Mouse (Mus musculus) lung, postnatal 14 days (tissue): ENCODE measurements around the gene Unc13d.
"Not testable (repeated sequence)": the region's sequence is repeated elsewhere in the genome, so short reads cannot be mapped to it uniquely, and the experiment has no call there.

Source experiments
- DNase-seq: peaks from one replicate; pipeline ENCODE4 v3.0.0; 2021

The Unc13d gene

DNA sequence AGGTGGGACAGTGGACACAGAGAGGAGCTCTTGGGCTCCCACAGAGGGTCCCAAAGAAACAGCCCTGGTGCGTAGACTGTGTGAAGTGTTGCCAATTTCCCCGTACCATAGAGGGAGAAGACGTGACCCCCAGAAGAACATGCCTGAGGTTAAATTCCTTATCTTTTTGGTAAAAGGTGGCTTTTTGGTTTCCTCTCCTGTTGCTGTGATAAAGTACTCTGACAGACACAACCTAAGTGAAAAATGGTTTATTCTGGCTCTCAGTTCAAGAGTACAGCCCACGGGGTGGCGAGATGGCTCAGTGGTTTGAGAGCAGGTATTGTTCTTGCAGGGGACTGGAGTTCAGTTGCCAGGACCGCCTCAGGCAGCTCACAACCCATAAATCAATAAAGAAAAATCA lies 21.7 kb upstream of the Unc13d start:
- no peak for DNase-seq

DNA sequence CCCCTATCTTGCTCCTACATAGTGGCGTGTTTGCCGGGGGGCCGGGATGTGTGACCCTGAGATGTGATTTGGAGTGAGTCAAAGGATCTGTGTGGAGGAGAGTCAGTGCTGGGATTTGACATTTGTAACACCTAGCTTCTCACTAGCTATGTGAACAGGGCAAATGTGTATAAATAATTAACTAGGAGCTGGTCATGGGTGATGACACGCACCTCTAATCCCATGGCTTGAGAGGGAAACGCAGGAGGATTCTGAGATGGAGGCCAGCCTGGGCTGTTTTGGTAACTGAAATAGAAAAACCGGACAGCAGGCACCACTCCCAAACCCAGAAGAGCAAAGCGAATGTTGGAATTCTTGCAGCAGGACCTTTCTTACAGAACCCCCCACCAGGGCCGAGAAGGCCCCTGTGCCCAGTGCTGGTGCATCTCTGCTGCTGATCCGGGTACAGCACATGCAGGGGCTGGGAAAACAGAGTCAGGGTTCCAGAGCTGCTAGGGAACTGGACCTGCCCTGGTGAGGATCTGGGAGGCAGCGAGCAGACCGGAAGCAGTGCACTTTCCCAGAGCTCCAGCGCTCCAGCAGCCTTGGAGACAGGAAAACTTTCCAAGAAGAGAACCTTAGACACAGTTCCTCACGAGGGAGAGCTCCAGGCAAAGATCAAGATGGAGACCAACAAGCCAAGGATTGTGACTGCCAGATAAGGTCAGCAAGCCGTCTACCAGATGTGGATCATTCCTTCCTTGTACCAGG lies 21.1 kb upstream of the Unc13d start:
- no peak for DNase-seq

DNA sequence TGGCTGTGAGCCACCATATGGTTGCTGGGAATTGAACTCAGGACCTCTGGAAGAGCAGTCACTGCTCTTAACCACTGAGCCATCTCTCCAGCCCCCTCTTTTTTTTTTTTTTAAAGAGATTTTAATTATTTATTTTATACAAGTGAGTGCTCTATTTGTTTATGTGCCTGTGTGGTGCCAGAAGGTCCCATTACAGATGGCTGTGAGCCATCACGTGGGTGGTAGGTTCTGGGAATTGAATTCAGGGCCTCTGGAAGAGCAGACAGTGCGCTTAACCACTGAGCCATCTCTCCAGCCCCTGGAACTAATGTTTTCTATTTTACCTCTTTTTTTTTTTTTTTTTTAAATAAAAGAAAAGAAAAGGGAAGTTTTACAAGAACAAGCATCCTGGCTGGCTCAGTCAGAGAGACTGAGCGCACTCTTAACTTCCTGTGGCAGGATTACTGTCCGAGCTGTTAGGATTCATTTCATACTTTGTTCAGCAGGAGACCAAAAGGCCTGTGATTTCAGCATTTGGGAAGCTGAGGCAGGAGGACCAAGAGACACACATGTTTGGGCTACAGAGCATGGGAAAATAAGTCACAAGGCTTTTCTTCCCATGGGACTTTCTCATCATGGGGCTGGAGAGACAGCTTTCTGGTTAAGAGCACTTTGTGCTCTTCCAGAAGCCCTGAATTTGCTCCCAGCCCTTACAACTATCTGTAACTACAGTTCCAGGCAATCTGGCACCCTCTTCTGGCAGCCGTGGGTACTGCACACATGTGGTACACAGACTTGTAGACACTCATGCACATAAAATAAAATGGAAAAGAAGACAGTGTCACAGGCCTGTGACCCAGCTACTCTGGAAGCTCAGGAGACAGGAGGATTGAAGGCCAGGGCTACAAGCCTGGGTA lies 18.7 kb upstream of the Unc13d start:
- no peak for DNase-seq

DNA sequence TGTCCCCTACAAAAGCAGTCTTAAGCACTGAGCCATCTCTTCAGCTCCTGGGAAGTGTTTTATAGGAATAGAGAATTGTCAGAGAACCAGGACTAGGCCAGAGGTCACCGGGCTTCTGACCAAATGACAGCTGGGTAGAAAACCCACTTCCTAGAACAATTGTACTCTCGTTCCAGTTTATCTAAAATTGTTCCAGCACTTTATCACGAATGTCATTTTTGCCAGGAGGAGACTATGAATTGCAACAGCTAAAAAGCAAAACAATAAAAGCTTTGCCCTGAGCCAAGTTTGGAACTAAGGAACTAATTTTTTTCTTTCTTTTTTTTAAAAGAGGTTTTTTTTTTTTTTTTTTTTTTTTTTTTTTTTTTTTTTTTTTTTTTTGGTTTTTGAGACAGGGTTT lies 17.8 kb upstream of the Unc13d start:
- peak; percentile 71 for DNase-seq

DNA sequence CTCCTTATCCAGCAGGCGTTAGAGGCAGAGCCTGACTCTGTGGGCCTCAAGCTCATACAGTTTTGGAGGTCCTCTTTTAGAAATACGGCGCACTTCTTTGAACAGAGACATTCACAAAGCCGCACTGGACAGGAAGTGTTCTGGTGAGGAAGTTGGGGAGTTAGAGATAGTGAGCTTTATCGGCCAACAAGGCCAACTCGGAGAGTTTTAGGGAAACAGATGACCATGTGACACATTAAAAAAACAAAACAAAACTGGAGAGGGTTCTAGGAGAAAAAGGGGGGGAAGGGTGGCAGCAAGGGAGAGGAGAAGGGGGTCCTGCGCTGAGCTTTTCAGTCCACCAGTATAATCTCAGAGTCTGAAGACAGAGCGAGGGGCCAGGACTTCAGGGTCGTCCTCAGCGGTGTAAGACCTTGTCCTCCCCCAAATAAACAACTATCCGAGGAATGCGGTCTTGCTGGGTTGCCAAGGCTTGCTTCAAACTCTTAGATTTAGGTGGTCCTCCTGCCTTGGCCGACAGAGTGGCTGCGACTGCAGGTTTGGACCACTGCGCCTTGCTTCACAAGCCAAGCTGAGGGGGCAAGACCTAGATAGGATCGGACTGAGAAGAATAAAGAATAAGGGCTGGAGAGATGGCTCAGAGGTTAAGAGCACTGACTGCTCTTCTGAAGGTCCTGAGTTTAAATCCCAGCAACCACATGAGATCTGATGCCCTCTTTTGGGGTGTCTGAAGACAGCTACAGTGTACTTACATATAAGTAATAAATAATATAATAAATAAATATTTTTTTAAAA lies 16.2 kb upstream of the Unc13d start:
- DNase-seq, result no peak

DNA sequence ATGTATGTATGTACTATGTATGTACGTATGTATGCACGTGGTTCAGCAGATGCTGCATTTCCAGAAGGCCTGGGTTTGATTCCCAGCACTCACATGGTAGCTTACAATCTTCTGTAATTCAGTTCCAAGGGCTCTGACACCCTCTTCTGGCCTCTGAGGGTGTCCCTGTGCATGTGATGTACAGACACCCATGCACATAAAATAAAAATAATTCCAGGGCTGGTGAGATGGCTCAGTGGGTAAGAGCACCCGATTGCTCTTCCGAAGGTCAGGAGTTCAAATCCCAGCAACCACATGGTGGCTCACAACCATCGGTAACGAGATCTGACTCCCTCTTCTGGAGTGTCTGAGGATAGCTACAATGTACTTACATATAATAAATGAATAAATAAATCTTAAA lies 15.2 kb upstream of the Unc13d start:
- DNase-seq, result not testable (repeated sequence)

DNA sequence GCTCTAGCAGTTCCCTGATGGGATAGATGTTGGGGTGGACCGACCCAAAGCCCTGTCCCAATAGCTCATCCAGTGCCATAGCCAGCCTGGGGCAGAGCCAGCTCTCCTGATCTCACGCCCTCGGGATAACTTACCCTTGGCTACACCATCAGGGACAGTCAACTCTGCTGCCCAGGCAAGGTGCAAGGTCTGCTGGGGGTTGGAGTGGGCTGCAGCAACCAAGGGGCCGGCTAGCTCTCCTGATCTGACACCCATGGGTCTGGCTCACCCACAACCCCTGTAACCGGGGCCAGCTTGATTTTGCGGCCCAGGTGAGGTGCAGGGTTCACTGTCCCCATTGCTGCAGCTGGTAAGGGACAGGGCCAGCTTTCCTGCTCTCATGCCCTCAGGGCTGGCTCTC lies 13.8 kb upstream of the Unc13d start:
- no peak for DNase-seq

DNA sequence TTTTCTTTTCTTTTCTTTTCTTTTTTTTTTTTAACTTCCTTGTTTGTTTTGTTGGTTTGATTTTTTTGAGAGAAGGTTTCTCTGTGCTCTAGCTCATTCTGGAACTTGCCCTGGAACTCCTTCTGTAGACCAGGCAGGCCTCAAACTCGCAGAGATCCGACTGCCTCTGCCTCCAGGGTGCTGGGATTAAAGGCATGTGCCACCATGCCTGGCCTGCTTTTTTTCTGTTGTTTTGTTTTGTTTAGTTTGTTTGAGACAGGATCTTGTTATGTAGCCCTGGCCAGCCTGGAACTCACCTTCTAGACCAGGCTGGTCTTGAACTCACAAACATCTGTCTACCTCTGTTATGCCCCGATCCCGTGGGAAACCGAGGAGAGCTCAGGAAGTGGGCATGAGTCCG lies 11.8 kb upstream of the Unc13d start:
- no peak for DNase-seq

DNA sequence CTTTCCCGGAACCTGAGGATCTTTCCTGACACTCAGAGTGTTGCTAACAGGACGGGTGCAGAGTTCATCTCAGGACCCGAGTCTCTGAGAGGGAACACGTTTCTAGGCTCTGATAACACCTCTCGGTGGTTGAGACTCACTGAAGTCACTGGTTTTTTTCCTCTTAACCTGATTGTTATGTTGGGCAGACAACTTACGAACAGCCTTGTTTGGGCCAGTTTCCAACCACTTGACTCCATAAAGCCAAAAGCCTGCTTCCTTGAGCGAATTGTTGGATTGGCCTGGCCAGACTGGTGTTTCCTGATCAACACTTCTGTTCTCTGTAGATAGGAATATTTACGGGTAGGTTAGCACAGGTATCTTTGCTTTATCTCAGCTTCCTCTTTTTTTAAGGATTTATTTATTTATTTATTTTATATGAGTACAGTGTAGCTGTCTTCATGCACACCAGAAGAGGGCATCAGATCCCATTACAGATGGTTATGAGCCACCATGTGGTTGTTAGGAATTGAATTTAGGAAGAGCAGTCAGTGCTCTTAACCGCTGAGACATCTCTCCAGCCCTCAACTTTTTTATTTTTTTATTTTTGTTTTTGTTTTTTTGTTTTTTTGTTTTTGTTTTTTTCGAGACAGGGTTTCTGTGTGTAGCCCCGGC lies 11.1 kb upstream of the Unc13d start:
- peak; percentile 35 for DNase-seq

DNA sequence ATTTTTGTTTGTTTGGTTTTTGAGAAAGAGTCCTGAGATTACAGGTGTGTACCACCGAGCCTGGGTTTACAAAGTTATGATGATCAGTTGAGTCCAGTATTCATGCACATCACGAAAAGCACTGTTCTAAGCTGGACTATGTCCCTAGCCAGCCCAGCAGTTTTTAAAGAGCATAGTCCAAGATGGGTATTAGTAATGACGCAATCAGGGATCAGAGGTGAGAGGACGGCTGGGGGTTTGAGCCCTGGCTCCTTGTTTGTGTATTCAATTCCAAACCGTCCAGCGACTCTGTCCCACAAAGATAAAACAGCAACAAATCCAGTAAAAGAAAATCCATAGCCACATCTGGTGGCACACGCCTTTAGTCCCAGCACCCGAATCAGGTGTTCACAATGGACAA lies 10.4 kb upstream of the Unc13d start:
- DNase-seq, result no peak

DNA sequence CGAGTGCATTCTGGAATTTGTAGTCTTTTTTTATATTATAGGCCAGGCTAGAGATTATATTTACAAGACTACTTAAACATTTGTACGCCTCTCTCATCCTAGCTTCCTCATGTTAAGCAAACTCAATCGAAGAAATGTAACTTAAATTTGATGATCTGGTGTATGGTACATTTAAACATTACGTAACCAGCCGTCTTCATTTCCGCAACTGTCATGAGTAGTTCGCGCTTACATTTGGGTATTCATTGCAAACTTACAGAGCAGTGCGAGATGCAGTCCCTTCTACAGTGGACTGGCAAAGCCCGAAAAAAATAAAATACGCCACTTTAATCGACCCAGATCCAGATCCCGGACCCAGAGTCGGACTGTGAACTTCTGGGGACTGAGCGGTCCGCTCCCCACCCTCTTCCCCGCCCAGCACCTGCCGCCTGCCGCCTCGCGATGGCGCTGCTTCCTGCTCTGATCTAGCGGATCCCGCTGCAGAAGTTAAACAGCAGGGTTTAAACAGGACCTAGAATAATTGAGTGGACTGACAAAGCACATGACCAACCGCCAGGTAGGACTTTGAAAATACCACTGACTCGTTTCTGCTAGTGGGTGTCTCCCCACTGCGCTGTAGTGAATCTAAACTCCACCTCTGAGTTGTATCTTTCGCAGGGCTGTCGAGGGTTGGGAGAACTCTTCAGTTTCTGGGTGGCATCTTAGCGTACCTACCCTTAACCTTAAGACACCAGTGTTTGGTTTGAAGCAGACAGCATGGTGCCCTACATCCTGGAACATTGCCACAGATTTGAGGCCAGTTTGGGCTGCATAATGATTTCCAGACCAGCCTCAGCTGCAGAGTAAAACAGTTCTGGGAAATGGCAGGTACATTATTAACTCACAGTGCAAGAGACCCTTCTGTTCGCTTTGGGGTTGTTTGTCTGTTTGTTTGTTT lies 9.7 kb upstream of the Unc13d start:
- peak; percentile 94 for DNase-seq

DNA sequence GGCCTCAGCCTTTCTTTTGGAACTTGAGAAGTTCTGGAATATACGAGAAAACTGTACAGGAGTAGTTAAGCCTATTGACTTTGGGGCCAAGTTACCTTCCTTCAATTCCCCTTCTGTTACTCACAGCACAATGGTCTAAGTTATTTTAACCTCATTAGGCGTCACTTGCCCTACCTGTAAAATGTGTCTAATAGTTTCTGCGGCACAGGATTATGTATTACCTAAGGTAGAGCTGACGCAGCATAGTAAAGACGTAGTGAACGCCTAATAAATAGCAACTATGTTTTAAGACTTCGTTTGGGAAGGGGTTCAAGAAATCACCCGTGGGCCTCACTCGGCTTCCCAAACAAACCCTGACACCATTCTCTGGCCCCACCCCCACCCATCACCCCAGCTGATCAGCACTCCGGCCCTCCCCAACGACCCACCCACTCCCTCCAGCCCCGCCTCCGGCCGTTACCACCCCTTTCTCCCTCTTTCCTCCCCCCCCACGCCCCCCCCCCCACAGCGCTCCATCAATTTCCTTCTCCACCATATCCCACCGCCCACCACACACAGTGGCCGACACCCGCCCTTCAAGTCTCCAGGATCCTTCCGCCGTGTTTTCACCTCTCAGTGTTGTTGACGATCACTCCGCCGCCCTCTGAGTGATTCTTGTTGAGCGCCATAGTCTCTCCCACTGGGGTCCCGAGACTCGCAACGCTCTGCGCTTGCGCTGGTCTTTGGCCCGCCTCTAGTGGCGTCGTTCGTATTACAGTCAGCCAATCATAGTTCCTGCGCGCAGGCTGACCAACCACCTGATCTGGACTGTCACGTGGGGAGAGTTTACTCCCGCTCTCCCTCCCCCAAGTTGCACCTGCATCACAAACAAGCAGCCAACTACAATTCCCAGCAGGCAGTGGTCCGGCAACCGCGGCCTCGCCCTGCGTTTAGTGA lies 8.8 kb upstream of the Unc13d start, which contains the start of gene Wbp2:
Gene Wbp2, minus strand, starts transcription at position 738 of the 936 bp plus-strand sequence.
- DNase-seq, result peak; percentile 96

DNA sequence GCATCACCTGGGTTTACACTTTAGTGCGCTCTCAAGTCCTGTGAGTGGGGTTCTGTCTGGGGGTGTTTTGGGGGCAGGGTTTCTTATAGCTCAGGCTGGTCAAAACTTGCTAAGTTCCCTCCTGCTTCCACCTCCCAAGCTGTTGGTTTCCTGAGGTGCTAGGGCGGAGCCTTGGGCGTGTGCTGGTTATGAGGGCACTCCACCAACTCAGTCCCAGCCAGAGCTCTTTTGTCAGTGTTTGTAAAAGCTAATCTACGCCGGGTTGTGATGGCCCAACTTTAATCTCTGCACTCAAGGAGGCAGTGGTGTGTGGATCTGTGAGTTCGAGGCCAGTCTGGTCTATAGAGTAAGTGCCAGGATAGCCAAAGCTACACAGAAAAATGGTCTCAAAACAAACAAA lies 6.4 kb upstream of the Unc13d start:
- no peak for DNase-seq

DNA sequence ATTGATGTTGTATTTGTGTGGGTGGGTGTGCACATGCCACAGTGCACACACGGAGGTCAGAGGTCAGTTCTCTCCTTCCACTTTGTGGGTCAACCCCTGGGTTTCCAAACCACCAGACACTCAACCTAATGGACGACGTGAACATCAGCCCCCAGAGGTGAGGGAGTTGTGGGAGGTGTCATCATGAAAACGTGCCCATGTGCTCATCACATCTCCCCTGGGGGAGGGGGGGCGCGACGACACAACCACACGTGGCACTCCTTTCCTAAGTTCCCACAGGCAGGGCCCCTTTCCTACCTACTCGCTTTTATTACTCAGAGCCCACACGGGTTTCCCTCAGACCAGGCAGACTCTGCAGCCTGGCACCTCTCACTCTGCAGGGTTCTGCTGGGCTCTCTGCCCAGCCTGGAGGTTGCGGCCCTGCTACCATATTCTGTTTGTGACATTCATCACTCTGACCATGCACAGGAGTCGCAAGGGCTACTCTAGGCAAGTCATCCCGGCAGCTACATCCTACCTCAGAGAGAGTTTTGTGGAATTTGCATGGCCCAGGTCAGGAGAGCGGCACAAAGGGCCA lies 5.4 kb upstream of the Unc13d start:
- DNase-seq, result no peak

DNA sequence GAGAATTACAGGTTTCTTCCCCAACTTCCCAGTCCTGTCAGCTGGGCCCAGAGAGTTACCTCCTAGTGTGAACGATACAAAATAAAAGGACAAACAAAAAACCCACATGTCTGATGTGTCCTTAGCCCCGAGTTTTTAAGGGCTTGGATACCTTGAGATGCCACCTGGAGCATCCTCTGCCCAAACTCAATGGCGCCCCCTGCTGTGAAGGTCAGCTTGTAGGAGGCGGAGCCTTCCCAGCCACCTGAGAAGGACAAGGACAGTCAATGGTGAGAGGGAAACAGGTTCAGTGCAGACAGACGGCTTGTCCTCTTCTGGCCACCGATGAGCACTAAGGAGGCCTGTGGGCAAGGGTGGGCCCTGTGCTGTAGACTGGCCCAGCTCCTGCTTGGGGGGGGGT lies 3.3 kb upstream of the Unc13d start:
- peak; percentile 82 for DNase-seq

DNA sequence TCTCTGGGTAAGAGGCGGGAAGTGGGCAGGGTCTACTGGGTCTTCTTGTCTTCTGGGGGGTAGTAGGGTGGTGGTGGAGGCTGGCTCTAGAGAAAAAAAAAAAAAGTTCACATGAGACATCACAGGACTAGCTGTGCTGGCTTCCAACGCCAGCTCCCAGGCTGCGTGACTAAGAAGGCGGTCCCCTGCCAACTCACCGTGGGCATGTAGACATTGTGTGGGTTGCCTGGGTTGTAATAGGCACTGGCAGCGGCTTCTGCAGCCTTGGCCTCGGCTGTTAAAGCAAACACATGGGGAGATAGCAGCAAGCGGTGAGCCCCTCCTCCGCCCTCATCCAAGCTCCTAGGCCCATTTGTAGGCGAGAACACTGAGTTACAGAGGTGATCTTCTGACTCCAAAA lies 1.8 kb upstream of the Unc13d start:
- DNase-seq, result no peak

DNA sequence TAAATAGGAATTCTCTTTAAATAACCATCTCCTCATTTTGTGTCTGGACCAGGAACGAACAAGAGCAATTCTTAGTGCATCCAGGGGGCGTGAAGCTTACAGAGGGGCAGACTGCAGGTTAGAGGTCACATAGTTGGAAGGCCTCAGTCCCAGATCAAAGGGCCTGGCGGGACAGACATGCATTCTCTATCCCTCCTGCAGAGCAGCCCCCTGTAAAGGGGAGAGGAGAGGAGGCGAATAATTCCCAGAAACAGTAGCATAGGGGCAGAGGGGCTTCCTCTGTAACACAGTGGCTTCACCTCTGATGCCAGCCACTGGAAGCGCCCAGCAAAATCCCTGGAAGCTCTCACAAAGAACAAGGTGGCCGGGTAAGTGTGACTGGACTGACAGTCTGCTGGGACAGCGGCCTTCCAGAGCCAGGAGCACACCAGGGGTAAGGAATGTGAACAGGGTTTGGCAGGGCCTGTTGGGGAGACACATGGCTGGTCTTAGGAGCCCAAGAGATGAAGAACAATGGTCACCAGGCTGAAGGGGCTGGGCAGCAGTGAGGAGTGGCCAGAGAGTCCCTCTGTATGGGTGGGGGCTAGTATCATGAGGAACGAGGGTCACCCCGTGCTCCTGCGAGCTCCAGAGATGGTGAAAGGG lies 1.0 kb upstream of the Unc13d start:
- no peak for DNase-seq

DNA sequence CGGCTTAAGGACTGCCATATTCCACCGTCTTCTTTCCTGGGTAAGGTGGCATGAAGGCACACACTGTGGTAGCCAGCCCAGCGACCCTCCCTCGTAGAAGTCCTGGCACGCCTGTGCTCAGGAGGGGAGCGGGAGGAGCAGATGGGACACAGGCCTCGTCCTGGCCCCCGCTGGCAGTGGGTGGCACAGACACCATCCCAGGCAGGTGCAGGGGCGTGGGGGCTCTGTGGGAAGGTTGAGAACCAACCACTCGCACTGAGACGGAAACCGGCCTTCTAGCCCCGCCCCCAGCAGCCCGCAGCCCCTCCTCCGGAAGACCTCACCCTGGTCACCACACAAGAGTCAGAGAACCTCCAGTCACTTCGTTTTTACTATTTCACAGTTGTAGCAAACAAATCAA lies 460 bp upstream of the Unc13d start:
- DNase-seq, result peak; percentile 75

DNA sequence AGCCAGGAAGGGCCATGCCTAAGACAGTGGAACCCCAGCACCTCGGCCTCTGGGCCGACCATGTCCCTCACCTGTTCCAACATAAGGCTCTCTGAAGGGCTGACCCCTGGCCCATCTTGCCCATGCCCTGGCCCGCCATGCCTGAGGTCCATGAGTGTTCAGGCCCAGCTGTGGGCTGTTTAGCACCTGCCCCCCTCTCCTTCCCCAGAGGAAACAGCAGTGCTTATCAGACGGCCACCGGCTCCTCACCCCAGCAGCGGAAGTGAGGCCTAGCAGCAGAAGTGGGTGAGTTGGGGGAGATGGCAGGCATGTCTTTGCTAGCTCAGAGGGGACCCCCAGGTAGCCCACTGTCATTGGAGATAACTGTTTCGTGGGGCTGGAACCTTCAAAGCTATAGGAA lies 925 bp downstream of the Unc13d start:
- no peak for DNase-seq

DNA sequence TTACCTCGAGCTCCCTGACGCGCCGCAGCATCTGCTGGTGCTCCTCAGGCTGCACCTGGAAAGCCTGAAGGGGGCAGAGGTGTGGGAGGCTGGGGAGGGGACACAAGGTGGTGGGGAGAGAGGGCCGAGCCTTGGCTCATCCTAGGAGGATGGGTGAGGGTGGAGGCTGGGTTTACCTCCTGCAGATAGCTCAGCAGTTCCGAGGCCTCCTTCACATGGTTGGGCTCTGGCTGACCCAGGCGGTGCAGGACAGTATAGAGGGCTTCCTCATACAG lies 1.6 kb downstream of the Unc13d start:
- no peak for DNase-seq
